Mouse (Mus musculus): ENCODE data around the gene Gm13030. TPM values are rescaled to one million over a fixed set of nuclear protein-coding genes. Genes with fewer than 3 reads are reported as not detected.

Gene Gm13030
- not detected for polyA plus RNA-seq (2017; shearing (Covaris generic))

DNA sequence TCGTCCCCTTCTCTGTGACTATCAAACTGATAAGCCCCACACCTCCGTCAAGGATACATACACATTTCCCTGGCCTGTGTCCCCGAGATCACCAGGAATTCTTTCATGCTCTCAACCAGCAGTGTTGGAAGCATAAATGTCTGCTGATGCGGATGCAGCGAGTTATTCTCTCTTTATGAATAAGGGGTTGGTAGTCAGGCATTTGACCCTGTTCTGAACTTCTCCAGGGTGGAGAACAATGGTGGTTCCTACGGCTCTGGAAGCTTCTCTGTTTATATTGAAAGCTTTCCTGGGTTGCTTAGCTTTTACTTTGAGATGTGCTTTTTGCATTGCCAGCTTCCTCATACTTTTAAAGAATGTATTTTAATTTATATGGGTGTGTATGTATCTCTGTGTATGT lies at the start of gene Gm13030:
Gene Gm13030, minus strand, starts transcription at position 101 of the 400 bp plus-strand sequence.

DNA sequence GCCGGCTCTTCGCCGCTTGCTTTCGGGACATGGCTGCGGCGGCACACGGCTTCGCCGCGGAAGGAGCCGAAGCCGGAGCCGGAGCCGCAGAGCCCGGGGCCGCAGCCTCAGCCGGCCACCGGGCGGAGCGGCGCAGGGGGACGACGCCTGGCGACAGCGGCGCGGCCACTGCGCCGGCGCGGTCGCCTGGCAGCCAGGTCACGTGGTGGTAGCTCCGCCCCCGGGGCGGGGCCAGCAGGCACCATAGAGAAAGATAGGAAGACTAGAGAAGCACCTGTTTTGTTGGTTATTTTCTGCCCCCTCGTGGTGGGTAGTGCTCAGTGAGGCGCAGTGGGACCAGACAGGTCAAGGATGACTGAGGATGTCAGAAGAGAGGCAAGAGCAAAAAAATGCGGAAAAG lies 40.0 kb upstream of the Gm13030 start, which contains the start of gene Otud3:
Gene Otud3, minus strand, starts transcription at position 149 of the 400 bp plus-strand sequence.

DNA sequence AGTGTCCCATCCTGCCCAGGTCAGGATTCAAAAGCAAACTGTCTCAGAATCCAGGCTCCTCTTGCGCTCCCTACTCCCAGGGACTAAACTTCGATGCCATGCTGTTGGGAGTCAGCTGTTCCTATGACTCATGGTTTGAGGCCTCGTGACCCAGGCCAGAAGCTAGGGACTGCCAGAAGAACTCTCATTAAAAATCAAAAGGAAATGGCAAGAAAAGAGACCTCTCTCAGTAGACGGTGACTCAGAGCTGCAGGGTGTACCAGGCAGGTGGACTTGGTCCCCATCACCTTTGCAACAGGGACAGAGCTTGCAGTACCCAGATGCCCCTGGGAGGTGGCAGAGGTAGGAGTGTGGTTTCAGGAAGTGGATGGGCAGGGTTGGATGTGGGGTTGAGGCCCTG lies 4.0 kb upstream of the Gm13030 start, which contains the start of gene Pla2g2e:
Gene Pla2g2e, plus strand, starts transcription at position 212 of the 400 bp plus-strand sequence.

DNA sequence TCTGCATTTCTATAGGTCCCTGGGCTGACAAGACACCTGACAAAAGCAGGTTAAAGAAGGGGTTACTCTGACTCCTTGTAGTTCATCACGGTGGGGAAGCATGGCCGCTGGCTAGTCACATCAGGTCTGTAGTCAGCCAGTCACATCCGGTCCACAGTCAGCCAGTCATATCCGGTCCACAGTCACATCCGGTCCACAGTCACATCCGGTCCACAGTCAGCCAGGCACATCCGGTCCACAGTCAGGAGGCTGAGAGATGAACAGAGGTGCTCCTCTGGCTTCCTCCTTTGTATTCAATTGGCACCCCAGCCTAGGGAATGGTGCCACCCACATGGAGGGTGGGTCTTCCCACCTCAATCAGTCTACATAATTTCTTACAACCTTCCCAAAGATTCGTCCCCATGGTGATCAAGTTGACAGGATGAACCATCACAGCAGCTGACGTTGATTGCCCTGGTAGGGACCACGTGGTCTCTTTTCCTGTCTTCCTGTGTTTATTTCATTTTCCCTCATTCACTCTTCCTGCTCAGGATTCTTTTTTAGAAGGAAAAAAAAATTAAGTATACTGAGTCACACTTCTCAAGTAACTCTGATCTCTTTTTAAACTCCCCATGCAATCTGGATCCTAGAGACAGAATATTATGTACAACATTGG lies 10.3 kb downstream of the Gm13030 start, which contains the start of gene Pla2g5:
Gene Pla2g5, minus strand, starts transcription at position 139 of the 655 bp plus-strand sequence.

Other genes starting within 250 kb of the Gm13030 start
- gene Vwa5b1, start 238.1 kb downstream of the Gm13030 start, polyA plus RNA-seq (2017; shearing (Covaris generic)): not detected
- gene Pla2g2c, start 149.2 kb downstream of the Gm13030 start, polyA plus RNA-seq (2017; shearing (Covaris generic)): not detected
- gene Ubxn10, start 136.8 kb downstream of the Gm13030 start, polyA plus RNA-seq (2017; shearing (Covaris generic)): not detected
- not detected for gene Pla2g2f, start 116.3 kb downstream of the Gm13030 start, polyA plus RNA-seq (2017; shearing (Covaris generic))
- gene Pla2g2d, start 98.2 kb downstream of the Gm13030 start, polyA plus RNA-seq (2017; shearing (Covaris generic)): 1.3 TPM
- not detected for gene Pla2g5, start 10.5 kb downstream of the Gm13030 start, polyA plus RNA-seq (2017; shearing (Covaris generic))
- gene Pla2g2e, start 4.0 kb upstream of the Gm13030 start, polyA plus RNA-seq (2017; shearing (Covaris generic)): not detected
- gene Otud3, start 40.0 kb upstream of the Gm13030 start, polyA plus RNA-seq (2017; shearing (Covaris generic)): 3.9 TPM
- not detected for gene Rnf186, start 93.1 kb upstream of the Gm13030 start, polyA plus RNA-seq (2017; shearing (Covaris generic))
- 39.1 TPM for gene Tmco4, start 98.9 kb upstream of the Gm13030 start, polyA plus RNA-seq (2017; shearing (Covaris generic))
- gene Htr6, start 201.6 kb upstream of the Gm13030 start, polyA plus RNA-seq (2017; shearing (Covaris generic)): not detected
- gene Nbl1, start 219.0 kb upstream of the Gm13030 start, polyA plus RNA-seq (2017; shearing (Covaris generic)): 0.29 TPM